Mouse (Mus musculus) fibroblast of lung, adult 2 months (primary cell): ENCODE measurements around the gene Fbf1.

Experiments used
- DNase-seq: peaks from one replicate; pipeline ENCODE4 v3.0.0-alpha.2; 2011; ENCODE audit warnings: low read depth

The Fbf1 gene

DNA sequence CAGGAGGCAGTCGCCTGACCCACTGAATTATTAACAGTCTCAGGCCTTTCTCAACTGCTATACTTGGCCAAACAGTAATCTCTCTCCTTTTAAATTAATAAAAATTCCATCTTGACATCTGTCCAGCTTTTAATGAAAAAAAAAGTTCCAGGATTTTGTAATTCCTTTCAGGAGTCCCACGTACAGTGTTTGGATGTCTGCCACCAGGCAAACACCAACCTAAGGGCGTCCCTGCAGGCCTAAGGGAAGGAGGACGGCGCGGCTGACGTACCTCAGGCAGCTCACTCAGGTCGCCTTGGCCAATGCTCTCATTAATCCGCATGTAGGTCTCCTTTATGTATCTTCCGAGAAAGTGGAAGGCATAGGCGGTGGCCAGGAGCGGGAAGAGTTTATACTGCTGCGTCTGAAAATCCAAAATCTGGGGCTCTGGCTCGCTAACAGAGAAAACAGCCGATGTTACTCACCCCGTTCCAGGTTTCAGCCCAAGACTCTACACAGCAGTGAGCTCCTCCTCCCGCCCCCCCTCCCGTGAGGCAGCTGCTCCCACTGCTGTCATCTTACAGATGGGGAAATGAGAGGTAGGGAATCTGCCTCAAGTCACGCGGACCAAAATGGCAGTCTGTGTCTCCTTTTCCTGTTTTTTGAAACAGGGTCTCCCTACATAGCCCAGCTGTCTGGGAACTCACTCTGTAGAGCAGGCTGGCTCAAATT, 10.6 kb upstream of the Fbf1 start:
- DNase-seq: no peak

DNA sequence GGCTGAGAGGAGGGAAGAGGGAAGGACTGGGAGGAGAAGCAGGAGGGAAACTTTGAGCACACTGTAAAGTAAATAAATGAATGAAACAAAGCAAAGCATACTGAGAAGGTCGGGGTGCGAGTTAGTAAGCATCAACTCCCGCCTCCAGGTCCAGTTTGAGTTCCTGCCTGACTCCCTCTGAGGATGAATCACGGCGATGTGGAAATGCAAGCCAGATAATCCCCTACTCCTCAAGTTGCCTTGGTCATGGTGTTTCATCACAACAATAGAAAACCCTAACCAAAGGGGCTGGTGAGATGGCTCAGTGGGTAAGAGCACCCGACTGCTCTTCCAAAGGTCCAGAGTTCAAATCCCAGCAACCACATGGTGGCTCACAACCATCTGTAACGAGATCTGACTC, 8.0 kb upstream of the Fbf1 start:
- DNase-seq: no peak

DNA sequence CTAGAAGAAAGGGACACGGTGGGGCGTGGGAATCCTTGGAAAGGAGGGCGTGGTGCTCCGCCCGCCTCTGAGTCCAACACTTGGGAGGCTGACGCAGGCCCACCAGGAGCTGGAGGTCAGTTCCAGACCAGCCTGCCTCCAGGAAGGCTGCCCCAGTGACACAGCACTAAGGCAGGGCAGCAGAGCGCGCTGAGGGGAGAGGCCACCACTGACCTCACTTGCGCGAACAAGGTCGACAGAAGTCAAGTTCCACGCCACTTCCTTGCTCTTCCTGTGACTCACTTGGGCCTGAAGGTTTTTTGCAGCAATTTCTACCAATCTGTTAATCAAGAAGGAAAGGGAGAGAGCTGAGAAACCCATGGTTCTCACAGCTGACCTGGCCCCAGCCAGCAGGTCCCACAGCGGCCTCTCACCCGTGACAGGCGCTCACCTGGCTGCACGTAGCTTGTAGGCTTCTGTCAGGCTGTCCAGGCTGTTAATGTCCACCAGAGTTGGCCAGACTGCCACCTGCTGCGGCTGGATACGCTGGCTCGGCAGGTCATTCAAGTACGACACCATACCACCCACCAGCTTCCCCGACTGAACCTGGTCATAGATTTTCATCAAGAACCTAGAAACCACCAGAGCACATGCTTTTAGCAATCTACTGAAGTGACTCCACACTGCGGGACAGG, 6.9 kb upstream of the Fbf1 start:
- no peak for DNase-seq

DNA sequence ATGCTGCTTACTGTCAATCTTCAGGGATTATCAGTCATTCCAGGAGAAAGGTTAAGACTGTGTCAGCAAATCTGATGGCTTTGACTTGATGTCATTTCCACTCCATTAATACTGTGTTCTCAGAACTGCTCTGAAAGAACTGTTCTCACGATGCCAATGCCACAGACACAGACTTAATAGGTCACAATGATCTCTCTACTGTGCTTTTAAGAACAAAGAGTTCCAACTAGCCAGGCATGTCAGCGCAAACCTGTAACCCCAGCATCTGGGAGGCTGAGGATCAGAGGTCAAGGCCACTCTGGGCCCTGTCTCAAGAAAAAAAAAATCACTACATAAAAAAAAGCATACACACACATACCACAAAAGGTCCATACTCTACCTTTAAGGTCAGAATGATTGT, 4.0 kb upstream of the Fbf1 start:
- DNase-seq: no peak

DNA sequence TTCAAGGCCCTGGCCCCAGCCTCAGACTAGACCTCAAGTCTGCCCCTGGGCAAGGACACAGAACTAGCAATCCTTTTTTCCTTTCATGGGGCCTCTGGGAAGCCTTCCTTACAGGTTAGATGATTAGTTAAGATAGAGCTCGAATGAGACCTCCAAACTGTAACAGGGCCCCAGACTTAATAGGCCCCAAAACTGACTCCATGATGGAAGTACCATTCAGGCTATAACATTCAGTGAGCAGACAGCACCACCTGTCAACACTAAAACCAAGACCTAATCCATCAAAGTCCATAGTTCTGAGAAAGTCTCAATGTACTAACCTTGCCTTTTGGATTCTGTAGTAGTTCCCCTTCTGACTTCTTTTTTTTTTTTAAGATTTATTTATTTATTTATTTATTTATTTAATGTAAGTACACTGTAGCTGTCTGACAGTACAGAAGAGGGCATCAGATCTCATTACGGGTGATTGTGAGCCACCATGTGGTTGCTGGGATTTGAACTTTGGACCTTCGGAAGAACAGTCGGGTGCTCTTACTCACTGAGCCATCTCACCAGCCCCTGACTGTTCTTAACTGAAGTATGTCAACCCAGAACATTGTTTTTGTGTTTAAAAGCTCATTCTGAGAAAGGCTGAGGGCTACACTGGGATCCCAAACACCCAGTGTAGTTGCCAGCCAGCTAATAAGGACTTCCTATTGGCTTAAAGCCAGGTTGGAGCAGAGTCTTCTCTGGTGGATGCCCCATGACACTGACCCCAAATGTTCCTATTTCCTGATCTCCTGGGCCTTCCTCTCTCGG, 2.2 kb upstream of the Fbf1 start:
- DNase-seq: no peak

DNA sequence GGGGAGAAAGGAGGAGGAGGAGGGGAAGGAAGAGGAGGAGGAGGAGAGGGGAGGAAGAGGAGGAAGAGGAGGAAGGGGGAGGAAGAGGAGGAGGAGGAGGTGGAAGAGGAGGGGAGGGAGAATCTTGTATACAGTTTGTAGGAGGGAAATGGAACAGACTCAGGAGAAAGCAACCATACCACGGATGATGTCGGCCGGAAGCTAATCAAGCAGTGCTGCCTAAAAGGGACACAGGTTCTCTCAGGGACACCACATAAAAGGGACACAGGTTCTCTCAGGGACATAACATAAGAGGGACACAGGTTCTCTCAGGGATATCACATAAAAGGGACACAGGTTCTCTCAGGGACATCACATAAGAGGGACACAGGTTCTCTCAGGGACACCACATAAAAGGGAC, 1.2 kb upstream of the Fbf1 start:
- no peak for DNase-seq

DNA sequence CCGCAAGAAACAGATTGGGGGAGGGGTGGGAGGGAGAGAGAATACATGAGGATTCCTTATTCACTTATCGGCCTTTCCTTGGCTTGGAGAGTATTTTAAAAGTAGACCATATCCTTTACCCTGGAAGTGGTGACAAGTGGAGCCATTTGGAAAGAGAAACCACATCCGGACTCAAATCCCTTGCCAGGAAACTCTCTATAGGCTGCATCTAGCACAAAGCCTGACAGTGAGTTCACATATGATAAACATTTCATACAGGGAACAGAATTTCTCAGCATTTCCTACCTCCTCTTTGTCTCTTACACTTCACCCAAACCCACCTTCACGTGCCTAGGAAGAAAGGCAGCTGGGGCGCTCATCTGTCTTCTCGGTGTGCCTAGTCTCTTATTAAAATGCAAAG, 734 bp downstream of the Fbf1 start:
- DNase-seq: no peak

DNA sequence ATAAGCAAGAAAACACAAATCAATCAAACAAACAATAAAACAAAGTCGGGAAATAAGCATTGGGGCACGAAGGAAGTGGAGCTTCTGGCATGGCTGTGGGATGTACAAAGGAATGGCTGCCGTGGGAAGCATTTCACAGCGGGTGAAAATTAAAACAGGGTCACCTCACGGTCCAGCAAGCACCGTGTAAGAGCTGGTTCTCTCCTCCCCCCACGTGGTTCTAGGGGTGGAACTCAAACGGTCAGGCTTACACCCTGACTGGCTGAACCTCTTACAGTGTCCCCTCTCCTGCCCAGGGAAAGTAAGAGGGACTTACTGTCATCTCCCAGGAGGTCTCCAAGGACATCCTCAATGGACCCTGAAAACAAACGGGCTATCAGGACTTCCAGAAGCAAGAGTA, 5.0 kb downstream of the Fbf1 start:
- DNase-seq: no peak

DNA sequence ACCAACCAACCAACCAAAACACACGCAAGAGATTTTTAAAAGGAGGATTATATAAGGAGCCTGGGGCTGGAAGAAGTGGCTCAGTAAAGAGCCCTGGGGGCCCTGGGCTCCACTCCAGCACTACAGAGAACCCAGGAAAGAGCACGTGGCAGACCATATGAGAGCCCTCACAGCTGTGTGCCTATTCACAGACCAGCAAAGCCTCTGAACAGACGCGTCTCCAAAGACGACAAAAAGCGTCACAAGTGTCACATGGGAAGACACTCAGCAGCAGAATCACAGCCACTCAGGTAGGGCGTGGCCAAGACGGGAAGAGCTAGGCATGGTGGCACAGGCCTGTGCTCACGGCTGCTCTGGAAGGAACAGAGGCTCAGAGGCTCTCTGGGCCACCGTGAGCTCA, 5.8 kb downstream of the Fbf1 start:
- DNase-seq: no peak

DNA sequence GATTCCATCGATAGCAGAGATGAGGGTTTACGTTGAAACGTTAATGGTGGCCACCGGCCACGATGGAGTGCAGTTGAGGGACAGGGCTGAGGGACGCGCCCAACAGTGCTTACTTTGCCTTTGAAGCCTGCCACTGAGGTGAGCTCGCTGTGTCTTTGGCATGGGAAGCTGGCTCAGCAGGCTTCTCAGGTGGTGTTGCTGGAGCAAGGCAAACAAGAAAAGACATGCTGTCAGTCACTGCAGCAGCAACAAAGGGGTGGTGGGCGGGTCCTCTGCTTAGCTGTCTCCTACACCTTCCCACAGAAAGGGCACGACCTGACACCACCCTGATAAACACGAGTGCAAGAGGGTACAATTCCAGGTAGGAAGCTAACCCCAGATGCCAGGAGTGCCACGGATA, 6.7 kb downstream of the Fbf1 start:
- DNase-seq: no peak

DNA sequence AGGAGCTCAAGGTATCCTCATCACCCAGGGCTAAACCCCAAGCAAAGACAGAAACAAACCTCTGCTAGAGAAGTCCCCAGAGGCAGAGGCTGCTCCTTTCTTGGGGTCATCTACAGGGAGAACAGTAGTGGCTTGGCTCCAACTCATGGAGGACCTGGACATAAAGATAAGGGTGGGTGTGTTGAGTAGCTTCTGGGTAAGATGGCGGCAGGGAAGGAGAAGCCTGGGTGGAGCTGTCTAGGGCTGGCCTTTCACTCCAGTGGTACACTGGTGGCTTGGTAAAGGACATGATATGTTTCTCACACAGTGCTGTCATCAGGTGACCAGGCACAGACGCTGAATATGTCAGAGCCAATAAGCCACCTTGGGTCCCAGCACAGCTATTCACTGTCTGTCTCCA, 17.0 kb downstream of the Fbf1 start:
- DNase-seq: no peak

DNA sequence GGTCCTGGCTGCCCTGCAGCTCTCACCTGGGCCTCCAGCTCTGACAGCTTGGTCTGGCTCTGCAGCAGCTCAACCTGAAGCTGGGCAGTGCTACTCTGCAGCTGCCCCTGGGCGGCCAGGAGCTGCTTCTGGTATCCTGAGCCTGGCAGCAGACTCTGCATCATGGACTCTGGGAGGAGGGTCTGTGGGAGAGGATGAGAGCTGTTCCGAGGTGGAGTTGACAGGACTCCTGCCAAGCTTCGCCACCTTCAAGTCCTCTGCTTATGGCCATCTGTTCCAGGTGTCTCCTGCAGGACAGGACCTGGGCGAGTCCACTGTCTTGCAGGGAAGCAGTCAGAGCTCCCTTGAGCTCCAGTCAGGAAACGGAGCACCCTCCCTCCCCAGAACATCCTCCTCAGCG, 18.6 kb downstream of the Fbf1 start:
- DNase-seq: no peak

DNA sequence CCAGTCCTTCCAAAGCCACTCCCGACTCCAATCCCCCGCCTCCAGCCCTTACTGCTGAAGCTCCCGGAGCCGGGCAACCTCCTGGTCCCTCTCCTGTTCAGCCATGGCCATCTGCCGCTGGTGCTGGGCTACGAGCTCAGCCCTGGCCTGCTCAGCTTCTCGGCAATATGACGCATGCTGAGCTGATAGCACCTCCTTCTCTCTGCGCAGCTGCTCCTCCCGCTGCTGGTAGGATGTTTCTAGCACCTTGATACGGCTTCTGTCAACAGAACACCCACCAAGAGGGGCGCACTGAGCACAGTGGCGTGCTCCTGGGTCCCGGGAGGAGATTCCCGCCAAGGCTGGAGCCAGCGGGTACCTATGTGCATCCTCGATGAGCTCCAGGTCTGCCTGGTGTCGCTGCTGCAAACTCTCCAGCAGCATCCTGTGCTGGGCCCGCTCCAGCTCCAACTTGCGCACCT, 19.2 kb downstream of the Fbf1 start:
- DNase-seq: no peak

DNA sequence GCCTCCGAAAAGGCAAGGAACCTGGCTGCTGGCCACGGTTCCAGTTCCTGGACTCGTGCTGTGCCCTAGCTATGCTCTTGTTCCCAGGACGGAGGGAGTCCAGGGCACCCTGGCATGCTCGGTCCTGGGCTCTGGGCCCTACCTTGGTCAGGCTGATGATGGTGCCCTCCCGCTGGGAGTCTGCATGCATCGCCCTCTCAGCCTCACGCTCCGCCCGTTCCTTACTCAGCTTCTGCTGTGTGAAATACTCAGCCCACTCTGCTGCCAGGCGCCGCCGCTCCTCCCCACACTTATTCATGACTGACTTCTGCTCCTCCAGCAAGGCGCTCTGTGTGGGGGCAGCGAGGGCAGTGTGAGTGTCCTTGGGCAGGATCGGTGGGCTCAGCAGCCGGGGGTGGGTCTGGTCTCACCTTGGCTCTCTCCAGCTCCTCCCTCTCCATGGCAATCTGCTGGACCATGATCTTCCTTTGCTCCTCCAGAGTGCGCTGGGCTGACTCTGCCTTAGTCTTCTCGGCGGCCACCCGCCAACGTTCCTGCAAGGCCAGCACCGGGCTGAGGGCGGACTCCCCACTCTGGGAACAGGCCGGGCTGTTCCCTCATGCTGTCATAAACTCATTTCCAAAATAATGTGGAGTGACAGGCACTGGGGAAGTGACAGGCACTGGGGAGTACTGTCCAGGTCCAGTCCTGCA, 21.5 kb downstream of the Fbf1 start:
- peak; percentile 89 for DNase-seq

DNA sequence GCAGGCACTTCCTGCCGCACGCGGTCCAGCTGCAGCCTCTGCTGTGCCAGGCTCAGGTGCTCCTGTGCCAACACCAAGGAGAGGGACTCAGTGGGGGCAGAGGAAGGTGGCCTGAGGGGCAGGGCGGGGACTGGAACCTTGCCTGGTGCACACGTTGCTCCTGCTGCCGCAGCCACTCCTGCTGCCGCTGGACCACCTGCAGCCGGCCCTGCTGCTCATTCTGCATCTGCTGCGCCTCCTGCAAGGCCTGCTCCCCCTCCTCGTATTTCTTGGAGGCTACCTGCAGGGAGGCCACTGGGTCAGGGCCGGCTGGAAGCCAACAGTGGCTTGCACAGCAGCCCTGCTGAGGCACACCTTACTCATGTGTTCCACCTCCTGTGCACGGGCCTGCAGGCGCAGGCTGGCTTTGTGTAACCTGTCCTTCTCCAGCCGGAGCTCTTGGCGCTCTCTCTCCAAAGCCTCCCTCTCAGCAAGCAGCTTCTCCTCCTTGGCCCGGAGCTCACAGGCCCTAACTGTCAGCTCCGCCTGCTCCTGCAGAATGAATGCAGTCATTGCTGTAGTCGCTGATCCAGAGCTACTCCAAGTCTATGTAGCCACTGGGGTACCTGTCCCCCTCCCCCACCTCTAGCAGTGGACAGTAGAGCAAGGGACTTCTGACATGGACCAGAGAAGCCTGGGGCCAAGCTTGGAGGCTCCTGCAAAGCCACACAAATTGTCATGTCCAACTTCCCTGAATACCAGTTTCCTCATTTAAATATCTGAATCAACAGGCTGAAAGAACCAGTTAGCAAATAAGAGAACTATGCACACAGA, 22.3 kb downstream of the Fbf1 start:
- no peak for DNase-seq

DNA sequence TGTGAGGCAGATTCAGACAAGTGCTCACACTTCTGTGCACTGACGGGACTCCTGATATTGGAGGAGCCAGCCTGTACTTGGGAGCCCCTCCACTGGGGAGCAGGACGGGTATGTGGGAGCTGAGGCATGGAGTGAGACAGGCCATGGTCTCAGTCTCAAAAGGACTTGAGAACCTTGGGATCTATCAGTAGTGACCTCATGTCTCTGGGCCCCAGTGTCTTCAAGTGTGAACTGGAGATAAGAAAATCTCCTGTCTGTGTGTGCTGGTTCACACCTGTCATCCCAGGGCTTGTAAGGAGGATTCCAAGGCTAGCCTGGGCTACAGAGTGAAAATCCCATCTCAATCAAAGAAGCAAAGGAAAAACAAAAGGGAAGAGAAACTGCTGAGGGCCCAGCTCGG, 24.5 kb downstream of the Fbf1 start:
- DNase-seq: no peak

DNA sequence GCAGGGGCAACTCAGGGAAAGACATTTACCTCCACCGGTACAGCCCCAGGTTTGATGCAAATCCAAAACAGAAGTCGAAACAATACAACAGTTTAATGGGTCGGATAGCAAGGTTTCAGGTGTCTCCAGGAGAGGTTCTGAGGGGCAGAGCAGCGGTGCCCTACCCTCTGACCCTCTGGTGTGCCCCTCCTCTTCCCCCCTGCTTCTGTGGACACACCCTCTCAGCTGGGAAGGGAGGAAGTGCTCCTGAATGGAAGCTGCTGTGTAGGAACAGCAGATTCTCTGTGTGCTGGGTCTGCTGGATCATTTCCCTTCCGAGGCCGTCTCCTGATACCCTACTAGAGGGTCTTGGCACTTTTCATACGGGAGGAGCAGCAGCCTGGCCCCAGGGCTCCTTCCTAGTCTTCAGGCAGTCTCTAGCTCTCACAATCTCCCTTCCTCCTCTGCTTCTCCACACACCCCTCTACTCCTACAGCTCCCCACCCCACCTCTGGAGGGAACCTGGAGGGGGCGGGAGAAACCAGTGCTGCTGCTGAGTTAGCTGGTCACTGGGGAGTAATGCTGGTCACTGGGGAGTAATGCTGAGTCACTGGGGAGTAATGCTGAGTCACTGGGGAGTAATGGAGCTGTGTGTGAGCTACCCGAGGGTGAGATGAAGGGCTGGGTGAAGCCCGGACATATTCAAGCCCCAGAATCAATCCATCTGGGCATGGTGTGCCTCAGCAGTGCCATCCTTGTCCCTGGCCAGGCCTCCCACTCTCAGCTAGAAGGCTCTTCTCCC, 25.6 kb downstream of the Fbf1 start:
- peak; percentile 53 for DNase-seq

DNA sequence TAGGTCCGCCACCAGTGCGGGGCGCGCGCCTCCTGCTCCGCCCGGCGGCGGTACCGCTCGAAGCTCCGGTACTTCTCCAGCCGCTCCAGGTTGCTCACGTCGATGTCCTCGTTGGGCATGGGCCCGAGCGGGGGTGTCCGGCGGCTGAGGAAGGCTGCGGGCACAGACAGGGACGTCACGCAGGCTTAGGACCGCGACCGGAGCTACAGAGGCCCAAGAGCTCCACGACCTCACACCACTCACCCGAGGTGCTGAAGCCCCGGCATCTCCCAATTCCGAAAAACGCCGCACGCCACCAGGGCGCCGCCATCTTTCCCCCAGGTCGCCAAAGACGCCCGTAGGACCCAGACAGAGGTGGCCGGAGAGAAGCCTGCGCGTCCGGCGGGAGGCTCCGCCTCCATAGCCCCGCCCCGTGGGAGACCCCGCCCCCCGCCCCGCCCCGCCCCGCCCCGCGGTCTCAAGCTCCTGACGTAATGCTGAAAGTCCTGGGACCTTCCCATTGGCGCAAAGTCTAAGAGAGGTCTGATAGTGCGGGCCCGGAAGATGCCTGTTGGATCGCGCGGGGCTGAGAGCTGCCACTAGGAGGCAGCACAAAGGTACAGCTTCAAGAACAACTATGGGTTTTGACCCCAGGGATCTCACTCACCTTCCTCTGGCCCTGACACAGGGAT, 29.4 kb downstream of the Fbf1 start, which contains the start of gene Mrpl38:
TSS of gene Mrpl38 (minus strand) at position 401 of the 671 bp plus-strand sequence.
- DNase-seq: peak; percentile 92

DNA sequence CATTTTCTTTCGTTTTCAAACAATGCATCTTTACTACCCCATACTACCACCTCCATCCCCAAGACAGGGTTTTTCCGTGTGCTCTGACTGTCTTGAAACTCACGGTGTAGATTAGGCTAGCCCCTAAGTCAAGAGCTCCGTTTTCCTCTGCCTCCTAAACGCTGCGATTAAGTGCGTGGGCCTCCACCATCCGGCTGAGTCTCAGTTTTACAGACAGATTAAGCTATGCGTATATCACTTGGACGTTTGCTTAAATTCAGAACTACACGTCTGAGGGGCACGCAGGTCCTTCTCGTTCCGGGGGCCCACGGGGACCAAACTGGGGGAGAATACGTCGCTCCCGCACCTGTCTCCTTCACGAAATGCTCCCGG, 29.9 kb downstream of the Fbf1 start:
- no peak for DNase-seq

DNA sequence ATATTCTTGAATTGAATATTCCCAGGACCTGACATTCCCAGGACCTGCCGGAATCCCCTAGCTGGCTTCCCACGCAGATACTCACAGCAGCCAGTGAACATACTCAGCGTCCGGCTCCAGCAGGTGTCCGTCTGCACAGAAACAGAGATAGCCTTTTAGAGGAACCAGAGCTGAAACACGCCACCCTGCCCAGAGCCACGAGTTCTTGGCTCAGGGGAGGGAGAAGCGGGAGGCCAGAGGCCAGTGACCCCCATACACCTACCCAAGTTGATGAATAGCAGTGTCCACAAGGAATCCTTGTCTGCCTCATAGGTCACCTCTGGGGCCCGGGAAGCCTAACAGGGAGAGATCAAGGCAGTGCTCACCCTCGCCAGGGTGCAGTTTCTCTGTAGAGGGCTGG, 33.8 kb downstream of the Fbf1 start:
- DNase-seq: no peak
